Mouse (Mus musculus): ENCODE data around the gene Zbtb2.
A peak's percentile ranks its signal among the peaks of the same experiment; 100 is the strongest.

Gene Zbtb2

DNA sequence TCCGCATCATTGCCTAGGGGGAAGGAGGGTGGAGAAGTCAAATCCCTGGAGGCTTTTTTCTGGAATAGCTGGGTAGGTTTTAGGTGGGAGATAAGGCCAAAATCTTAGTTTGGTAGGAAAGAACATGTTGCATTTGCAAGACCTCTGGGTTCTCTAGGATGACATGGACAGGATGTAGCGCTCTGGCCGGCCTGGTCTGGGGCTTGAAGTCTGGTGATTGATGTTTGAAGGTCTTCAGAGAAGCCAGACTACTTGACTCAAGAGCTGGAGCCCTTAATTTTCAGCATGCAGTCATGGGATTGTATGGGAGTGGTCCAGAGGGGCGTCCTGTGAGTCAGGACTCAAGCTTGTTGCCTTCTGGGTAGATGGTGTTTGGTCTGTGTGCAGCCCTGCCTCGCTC is 7.2 kb downstream of the Zbtb2 start:
- no peak for DNase-seq

DNA sequence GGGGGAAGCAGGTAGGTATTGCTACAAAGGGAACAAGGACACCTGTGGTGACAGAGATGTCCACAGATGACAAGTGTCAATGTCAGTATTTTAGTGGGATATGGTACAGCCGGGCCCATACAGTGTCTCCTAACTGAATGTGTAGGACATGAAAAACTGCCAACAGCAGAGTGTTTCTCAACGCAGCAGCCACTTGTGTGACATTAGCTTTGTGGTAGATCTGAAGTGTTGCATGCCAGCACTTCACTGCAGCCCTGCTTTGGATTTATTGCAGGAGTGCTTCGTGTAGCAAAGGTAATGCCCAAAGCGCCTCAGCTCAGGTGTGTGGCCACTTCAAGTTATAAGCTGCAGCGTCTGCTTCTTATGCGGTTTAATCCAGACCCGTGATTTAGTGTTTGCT is 11.0 kb downstream of the Zbtb2 start:
- DNase-seq: no peak

DNA sequence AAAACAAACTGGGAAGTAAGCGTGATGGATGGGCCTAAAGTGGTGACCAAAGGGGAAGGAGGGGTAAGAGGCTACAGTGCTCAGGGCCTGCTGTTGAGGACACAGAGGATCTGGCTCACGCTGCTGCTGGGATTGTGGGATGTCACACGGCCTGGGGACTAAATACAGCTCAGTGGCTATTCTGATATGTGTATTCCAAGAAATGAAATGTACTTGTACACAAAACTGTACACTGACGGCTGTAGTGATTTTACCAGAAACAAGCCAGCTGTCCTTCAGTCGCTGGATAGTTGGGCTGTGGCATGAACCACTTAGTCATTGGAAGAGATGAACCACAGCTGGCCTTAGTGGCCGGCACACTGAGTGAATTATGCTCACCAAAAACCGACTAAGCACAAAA is 11.4 kb downstream of the Zbtb2 start:
- no peak for DNase-seq

DNA sequence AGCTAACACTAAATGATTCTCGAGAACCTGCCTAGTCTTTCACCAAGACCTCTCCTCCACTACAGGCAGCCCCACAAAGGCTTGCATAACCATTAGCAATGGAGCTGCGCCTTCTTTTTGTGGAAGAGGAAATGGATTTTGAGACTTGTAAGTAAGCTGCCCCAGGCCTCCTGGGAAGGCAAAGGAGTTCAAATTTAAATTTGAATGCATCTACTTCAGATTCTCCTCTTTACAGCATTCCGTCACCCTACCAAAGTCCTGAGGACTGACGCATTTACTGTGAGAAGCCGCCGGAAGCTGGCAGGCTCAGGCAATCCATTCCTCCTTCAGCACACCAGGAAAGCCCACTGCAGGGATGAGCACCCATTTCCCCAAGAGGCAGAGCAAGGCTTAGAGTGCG is 12.6 kb downstream of the Zbtb2 start:
- DNase-seq: no peak

DNA sequence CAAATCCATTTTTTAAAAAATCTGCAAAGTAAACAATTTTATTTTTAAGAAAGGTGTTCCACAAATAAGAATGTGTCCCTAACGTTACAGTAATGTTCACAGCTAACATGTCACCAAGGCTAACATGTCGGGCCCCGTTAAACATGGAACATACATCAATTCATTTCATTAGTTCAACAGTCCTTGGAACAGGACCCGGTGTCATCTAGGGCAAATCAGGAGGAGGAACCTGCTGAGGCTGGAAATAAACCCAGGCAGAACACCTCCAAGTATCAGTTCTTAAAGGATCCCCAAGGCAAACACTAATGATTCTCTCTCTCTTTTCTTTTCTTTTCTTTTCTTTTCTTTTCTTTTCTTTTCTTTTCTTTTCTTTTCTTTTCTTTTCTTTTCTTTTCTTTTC is 13.2 kb downstream of the Zbtb2 start:
- no peak for DNase-seq

DNA sequence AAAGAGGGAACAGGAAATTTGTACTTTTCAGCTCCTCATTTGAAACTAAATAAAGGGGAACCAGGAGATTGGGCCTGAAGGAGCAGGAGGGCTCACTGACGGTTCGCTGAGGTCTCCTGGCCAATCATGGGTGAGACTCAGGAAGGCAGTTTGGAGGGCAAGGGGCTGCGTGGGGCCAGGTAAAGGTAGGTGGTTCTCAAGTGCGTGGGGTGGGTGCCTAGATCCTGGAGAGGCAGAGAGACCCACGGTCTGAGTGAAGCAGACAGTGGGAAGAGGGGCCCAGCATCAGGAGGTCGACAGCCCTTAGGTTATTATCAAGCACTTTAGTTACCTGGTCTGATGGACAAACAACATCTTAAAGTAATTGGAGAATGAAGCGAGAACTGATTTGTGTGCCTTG is 13.7 kb downstream of the Zbtb2 start:
- no peak for DNase-seq

DNA sequence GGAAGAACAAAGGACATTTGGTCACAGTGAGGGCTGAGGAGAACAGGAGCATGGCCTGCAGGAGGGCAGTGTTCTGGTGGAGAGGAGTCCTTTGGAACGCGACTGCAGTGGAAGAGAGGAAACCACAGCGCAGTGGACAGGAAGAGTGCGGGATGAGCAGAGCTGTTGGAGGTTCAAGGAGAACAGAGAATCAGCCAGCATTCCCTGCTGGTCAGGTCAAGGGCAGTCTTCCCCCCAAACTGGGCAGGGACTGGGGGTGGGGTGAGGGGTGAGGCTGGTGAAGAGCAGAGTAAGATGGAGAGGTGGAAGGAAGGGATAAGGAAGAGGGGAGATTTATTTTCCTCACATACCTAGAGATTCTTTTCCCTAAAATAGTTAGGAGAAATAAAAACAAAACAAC is 14.3 kb downstream of the Zbtb2 start:
- no peak for DNase-seq

DNA sequence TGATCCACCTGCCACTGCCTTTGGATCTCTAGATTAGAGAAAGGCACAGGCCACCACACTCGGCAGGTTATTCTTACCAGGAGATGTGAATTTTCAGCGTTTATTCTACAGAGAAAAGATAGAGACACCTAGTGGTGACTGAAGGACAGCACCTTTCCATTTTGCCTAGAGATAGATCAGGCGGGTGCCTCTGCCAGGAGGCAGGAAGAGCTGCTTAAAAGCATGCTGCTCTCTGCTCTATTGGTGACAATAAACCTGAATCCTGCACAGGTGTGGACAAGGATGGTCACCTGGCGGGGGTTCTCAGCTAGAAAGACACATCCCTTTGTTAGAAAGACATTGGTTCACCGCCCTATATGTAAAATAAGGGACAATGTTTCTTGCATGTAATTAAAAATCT is 15.9 kb downstream of the Zbtb2 start:
- DNase-seq: peak; percentile 58

DNA sequence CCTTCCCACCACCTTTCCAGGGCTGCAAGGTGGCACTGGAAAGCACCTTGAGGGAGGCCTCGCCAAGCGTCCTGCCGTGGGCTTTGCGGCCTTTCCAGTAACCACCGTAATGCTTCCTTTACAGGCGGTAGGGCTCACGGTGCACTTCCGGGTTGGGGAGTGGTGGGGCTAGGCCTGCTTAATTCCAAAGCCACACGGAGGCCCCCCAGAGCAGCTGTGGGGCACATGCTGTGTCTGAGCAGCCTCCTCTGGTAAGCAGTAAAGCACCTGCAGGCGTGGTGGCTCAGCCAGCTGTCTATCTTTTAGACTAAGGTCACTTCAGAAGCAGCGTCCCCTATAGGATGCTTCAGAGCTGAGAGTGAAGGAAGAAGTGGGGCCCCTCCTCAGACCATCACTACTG is 17.8 kb downstream of the Zbtb2 start:
- no peak for DNase-seq

DNA sequence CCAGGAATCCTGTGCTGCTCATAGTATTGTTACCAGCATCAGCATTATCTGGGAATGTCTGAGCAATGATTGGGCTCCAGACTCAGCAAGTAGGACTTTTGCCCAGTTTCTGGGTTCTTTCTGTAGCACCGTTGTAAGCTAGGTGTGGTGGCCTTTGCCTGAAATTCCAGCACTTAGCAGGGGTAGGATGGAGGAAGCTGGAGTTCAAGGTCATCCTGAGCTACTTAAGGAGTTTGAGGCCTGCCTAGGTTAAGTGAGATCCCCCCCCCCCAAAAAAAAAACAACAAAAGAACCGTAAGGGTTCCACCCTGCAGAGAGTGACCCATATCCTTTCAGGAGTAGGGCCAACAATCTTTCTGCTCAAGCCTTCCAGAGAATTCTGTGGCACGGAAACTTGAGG is 23.3 kb downstream of the Zbtb2 start:
- no peak for DNase-seq

DNA sequence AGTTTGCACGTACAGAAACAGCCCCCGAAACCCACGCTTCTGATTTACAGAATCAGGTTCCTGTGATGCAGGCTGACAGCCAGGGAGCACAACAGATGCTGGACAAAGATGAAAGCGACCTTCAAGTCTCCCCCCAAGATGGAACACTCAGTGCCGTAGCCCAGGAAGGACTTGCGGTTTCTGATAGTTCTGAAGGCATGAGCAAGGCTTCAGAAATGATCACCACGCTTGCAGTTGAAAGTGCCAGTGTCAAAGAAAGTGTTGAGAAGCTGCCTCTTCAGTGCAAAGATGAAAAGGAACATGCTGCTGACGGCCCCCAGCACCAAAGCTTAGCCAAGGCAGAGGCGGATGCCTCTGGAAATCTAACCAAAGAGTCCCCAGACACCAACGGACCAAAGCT is 30.5 kb downstream of the Zbtb2 start:
- no peak for DNase-seq

DNA sequence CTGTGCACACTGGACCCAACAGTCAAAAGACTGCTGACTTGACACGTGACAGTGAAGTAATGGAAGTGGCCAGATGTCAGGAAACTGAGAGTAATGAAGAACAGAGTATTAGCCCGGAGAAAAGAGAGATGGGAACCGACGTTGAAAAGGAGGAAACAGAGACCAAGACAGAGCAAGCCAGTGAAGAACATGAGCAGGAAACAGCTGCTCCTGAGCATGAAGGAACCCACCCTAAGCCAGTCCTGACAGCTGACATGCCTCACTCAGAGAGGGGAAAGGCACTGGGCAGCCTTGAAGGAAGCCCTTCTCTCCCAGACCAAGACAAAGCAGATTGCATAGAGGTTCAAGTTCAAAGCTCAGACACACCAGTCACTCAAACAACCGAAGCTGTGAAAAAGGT is 31.3 kb downstream of the Zbtb2 start:
- DNase-seq: no peak

DNA sequence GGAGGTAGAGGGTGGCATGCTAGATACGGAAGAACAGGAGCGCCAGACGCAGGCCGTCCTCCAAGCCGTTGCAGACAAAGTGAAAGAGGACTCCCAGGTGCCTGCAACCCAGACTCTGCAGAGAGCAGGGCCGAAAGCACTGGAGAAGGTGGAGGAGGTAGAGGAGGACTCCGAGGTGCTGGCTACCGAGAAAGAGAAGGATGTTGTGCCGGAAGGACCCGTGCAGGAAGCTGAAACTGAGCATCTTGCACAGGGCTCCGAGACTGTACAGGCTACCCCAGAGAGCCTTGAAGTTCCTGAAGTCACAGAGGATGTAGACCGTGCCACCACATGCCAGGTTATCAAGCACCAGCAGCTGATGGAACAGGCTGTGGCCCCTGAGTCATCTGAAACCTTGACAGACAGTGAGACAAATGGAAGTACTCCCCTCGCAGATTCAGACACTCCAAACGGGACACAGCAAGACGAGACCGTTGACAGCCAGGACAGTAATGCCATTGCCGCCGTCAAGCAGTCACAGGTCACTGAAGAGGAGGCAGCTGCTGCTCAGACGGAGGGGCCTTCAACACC is 31.9 kb downstream of the Zbtb2 start:
- no peak for DNase-seq

DNA sequence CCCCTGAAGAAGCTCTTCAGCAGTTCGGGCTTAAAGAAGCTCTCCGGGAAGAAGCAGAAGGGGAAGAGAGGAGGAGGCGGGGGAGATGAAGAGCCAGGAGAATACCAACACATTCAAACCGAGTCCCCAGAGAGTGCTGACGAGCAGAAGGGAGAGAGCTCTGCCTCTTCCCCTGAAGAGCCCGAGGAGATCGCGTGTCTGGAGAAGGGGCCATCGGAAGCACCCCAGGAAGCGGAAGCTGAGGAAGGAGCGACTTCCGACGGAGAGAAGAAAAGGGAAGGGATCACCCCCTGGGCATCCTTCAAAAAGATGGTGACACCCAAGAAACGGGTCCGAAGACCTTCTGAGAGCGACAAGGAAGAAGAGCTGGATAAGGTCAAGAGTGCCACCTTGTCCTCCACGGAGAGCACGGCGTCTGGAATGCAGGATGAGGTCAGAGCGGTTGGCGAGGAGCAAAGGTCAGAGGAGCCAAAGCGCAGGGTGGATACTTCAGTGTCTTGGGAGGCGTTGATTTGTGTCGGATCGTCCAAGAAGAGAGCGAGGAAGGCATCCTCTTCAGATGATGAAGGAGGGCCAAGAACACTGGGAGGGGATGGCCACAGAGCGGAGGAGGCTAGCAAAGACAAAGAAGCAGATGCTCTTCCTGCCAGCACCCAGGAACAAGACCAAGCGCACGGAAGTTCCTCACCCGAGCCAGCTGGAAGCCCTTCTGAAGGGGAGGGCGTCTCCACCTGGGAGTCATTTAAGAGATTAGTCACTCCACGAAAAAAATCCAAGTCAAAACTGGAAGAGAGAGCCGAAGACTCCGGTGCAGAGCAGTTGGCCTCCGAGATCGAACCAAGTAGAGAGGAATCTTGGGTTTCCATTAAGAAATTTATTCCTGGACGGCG is 33.3 kb downstream of the Zbtb2 start:
- DNase-seq: no peak

DNA sequence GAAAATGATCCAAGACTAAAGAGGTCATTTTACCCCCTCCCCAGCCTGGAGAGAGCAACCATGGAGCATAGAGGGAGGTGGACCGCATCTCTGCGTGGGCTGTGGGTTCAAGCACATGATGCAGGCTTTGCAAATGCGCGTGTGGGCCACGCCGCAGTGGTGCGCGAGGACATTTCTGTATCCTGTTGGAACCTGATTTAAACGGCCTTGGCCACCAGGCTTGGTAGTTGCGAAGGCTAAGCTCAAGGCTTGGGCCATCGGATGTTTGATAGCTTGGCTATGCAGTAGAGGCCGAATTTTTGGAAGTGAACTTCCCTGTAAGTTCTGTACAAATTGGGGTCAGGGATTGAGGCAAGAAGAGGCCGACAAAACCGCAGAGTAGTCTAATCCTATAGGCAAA is 40.3 kb downstream of the Zbtb2 start:
- no peak for DNase-seq

DNA sequence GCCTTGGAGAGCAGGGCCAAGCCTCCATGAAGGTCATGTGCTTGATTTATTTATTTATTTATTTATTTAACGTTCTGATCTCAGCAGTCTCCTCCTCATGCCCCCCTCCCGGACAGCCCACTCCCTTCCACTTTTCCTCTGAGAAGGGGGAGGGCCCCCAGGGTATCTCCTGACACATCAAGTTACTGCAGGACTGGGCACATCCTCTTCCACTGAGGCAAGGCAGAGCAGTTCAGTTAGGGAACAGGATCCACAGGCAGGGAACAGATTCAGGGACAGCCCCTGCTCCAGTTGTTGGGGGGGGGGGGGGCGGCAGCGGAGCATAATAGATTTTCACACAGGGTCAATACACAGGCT is 40.8 kb downstream of the Zbtb2 start:
- DNase-seq: no peak

DNA sequence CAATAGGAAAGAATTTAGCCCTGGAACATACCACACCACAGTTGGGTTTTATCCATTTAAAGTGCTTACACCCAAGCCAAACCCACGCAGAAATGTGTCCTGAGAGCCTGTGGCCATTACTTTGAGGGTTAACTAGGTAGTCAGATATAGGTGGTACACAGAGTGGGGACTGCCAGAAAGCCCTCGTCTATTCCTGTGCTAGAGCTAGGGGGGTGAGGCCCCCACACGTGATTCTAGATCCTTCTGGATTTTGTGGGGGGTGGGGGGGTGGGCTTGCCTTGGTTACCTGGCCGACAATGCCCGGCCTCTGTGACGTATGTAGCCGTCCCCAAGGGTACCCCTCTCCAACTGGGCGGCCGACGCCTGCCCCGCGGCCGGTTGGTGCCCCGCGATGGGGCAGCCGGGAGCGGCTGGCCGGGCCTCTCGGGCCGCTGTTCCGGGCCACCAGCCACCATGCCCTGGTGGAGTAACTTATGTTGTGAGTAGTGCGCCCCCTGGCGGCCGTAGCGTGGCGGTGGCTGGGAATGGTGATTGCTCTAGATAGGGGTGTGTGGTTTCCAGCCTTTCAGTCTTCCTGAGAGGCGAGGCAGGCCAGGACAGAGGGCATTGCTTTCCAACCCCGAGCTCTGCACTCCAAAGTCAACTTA is 41.3 kb downstream of the Zbtb2 start:
- peak; percentile 88 for DNase-seq

DNA sequence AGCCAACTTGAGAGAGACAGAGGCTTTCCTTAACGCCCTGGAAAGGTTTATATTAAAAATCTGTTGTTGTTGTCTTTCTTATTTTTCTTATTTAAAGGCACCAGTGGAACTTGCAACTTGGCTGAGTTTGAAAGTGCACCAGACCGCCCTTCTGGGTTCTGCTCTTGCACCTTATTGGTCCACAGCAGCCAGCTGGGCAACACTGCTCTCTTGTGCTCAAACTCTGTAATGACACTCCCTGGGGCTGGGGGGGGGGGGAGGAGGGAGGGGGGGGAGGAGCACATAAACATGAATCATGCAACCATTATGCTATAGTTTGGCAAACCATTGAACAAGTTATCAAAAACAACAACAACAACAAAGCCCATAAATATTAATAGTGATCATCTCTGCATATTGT is 46.5 kb downstream of the Zbtb2 start:
- no peak for DNase-seq

DNA sequence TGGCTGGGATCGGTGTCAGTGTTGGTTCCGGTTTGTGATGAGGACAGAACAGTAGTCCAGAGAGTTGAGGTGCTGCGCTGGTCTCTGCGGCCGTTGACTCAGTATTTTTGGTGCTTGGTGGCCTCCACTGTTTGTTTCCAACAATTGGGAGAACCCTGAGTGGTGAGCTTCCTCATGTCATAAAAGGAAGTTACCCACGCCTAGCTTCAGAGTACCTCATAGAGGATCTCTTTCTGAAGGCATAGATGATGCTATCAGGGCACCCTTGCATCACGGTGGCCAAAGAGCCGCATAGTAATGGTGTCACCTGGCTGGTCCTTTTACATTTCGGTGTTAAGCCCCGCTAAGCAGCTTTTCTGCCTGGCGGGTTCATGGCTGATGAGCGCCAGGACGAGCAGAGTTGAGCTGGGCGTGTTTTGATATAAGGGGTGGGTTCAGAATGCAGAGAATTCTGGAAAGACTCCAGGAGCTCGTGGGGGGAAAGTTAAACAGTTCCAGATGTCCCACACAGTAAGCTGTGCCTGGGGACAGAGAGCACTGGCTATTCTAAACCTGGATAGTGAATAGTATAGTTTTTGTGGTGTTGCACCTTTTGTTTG is 48.9 kb downstream of the Zbtb2 start:
- no peak for DNase-seq

DNA sequence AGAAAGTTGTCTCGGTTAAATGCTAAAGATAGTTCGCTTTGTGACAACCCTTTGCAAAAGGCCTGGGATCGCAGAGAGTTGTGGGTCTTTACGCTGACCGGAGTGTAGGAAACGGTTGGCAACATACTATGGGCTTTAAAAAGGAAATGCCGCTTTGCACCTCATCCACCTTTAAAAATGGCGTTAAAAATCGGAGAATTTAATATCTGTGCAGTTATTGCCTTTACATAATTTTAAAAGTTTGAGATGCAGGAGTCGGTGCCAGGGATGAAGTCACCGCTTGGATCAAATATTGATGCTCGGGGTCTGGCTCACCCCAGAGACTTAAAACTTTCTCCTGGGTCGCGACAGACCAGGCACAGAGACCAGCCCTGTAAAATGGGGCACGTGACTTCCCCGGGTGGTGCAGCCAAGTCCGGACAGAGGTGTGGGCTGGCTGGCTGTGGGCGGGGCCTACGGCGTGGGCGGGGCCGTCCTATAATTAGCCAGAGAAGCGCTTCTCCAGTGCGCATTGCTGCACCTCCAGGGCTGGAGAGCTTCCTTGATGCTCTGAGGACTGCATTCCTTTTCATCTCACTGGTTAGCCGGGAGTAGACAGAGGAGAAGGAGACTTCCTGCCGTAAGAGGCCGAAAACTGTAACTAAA is 53.7 kb downstream of the Zbtb2 start:
- peak; percentile 41 for DNase-seq

DNA sequence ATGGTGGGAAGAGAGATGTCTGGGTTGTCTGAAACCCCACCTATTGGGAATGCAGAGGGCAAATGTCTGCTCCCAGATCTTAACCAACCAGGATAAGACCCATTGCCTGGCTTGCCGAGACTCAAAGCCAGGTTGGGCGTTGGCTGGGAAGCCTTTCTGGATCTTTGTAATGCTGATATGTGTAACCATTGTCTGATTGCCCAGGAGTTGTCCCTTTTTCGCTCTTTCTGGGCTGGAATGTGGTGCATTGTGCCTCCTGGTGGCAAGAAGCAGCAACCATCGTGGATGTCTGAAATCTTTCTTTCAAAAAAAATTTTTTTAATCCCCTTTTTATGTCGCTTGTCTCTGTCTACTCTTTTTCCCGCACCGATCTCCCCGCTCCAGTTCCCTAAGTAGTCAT is 54.6 kb downstream of the Zbtb2 start:
- peak; percentile 52 for DNase-seq

DNA sequence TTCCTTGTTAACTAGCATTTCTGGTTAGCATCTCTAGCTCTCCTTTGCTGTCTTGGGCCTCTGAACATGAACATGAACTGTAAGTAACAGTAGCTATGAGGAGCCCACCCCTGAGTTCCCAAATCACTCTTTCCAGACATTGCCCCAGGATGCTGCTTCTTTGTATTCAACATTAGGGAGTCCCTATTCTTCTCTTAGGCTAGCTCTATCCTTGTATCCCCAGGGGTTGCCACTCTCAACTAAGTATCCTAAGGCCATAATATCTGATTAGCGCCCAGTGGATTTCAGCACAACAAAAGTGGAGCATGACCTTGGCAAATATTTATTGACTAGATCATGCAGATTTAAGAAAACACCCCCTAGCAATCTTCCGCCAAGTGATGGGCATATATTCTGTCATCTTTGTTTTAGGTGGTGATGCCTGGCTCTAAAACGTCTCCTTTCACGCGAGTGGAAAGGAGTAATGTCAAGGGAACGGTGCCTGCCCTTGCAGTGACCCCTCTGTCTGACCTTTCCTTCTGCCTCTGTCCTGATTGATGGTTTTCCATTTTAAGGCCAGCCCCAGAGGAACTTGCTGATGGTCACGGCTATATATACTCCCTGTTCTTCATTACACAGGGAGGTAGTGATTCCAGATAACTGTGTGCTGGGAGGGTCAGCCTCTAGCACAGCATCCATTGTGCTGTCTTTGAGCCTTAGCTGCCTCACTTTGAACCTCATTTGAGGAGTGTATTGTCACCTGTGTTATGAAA is 55.5 kb downstream of the Zbtb2 start:
- no peak for DNase-seq

DNA sequence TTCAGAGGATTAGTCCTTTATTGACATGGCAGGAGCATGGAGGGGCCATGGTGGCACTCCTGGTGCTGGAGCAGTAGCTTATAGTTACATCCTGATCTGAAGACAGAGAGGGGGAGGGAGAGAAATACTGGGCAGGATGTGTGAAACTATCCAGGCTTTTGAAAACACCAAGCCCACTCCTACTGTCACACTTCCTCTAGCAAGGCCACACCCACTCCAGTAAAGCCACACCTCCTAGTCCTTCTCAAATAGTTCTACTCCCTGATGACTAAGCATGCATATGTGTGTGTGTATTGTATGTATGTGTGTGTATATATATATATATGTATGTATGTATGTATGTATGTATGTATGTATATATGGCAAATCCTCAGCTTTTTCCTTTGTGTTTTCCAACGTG is 60.2 kb downstream of the Zbtb2 start:
- no peak for DNase-seq
